Comparison of ENCODE assay signal across 28 mouse cellular contexts in the genomic region with DNA sequence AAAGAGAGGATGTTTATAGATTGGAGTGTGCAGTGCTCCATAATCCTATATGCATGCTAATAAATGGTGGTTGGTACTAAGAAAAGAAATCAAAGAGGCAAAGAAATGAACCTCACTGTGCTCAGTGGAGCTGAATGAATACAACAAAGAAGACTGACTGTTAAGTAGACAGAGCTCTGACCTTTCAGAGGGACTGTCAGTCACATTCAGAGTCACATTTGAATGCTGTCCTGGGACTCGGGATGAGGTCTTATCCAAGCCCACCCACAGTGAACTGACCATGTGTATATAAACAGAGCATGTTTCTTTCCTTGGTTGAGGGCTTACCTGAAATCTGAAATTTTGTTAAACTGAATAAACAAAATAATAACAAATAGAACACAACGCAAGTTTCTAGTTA.
DNase-seq lines count a peak whose midpoint lies in the region; ATAC-seq lines count a peak whose summit lies in the region.
"Had no signal": no experiment of that assay in that cellular context is flagged by ENCODE, and none has a peak within 500 bp of the region (broad histone marks: within the 10 kb centered on the region; RNA-seq: fewer than 3 reads in every experiment).

No protein-coding gene starts in this region.

- no peaks in the 10 kb centered on the region for H3K36me3 ChIP-seq in hindbrain, embryonic 10.5 days
- H3K36me3 ChIP-seq in hindbrain, embryonic 13.5 days, result no peaks in the 10 kb centered on the region
- H3K36me3 ChIP-seq: forebrain, embryonic 15.5 days; G1E; intestine, embryonic 15.5 days; limb, embryonic 15.5 days; neural tube, embryonic 15.5 days had no signal

- H3K4me1 ChIP-seq in hindbrain, embryonic 10.5 days (replicated peaks), result peaks cover 12% of the 10 kb centered on the region
- H3K4me1 ChIP-seq in hindbrain, embryonic 13.5 days (replicated peaks), result no peaks in the 10 kb centered on the region
- H3K4me1 ChIP-seq: forebrain, embryonic 15.5 days; intestine, embryonic 15.5 days; limb, embryonic 15.5 days; neural tube, embryonic 15.5 days had no signal

- peak; percentile 15 for DNase-seq in hindbrain, embryonic 10.5 days (ENCODE audit: low spot score)
- peak; percentile 40 for DNase-seq in embryo, embryonic 11 days
- peak; percentile 20 for DNase-seq in mesoderm, embryonic 11.5 days (ENCODE audit: low read depth, low spot score)
- peak; percentile 20 for DNase-seq in retina, postnatal 1 day
- DNase-seq in thymus, postnatal 4 days, result no peak
- DNase-seq: B cell, adult 2 months; cerebellum, adult 11-12 months; cerebellum, postnatal 10 days; gastrocnemius, postnatal 14 days; heart, adult 11 months; kidney, adult 8-10 months; kidney, postnatal 10 days; left cerebral cortex, postnatal 4 days; lung, embryonic 14.5 days; thymus, adult 2 months had no signal

- H3K27me3 ChIP-seq in hindbrain, embryonic 10.5 days (ENCODE audit: insufficient read depth, poor library complexity, severe bottlenecking), result no peaks in the 10 kb centered on the region
- no peaks in the 10 kb centered on the region for H3K27me3 ChIP-seq in hindbrain, embryonic 13.5 days
- H3K27me3 ChIP-seq: CH12.LX; forebrain, embryonic 15.5 days; intestine, embryonic 15.5 days; limb, embryonic 15.5 days; neural tube, embryonic 15.5 days; Patski had no signal

- no peak overlapping the region for H3K9ac ChIP-seq in hindbrain, embryonic 13.5 days
- H3K9ac ChIP-seq: forebrain, embryonic 15.5 days; intestine, embryonic 15.5 days; limb, embryonic 15.5 days; liver, embryonic 14.5 days; lung, embryonic 14.5 days; neural tube, embryonic 15.5 days had no signal

- no peak overlapping the region for H3K27ac ChIP-seq in hindbrain, embryonic 10.5 days
- no peak overlapping the region for H3K27ac ChIP-seq in hindbrain, embryonic 13.5 days
- H3K27ac ChIP-seq: forebrain, embryonic 15.5 days; intestine, embryonic 15.5 days; left cerebral cortex, adult 2 months; limb, embryonic 15.5 days; liver, embryonic 14.5 days; neural tube, embryonic 15.5 days; stomach, postnatal 0 days had no signal

- no peaks in the 10 kb centered on the region for H3K9me3 ChIP-seq in hindbrain, embryonic 10.5 days
- no peaks in the 10 kb centered on the region for H3K9me3 ChIP-seq in hindbrain, embryonic 13.5 days
- H3K9me3 ChIP-seq: forebrain, embryonic 15.5 days; G1E; intestine, embryonic 15.5 days; limb, embryonic 15.5 days; neural tube, embryonic 15.5 days had no signal

- no peak for ATAC-seq in hindbrain, embryonic 13.5 days (ENCODE audit: low FRiP score)
- ATAC-seq in monocyte, adult 5-6 weeks (replicated peaks; ENCODE audit: insufficient number of reproducible peaks, low FRiP score, low TSS enrichment, poor library complexity, severe bottlenecking), result no peak
- ATAC-seq: forebrain, embryonic 15.5 days; intestine, embryonic 15.5 days; Patski had no signal

- WGBS in hindbrain, embryonic 10.5 days, result 31% methylated on average over 2 of the region's 2 CpGs
- 40% methylated on average over 2 of the region's 2 CpGs for WGBS in hindbrain, embryonic 13.5 days

- H3K4me3 ChIP-seq in hindbrain, embryonic 10.5 days, result no peak overlapping the region
- H3K4me3 ChIP-seq in hindbrain, embryonic 13.5 days, result no peak overlapping the region
- H3K4me3 ChIP-seq: forebrain, embryonic 15.5 days; intestine, embryonic 15.5 days; left cerebral cortex, adult 2 months; limb, embryonic 15.5 days; neural tube, embryonic 15.5 days had no signal

- H3K4me2 ChIP-seq in hindbrain, embryonic 13.5 days, result no peak overlapping the region
- H3K4me2 ChIP-seq: forebrain, embryonic 15.5 days; heart, embryonic 11.5 days; intestine, embryonic 15.5 days; limb, embryonic 15.5 days; lung, embryonic 14.5 days; neural tube, embryonic 15.5 days had no signal
